Mouse (Mus musculus): Measurements from ENCODE around the gene Hoxd12. TPM values are rescaled to one million over a fixed set of nuclear protein-coding genes. Genes with fewer than 3 reads are reported as not detected.

Gene Hoxd12
- polyA plus RNA-seq, 1 experiment: not detected

- H3K4me1 ChIP-seq (ENCODE audit: control insufficient read depth): no peaks in the 10 kb centered on the region
Observed at GRCm38 (mm10) chr2:74726973-74727639, 52.3 kb downstream of the Hoxd12 start.

More at GRCm38 (mm10) chr2:74726973-74727639, 52.3 kb downstream of the Hoxd12 start:
- TF ChIP-seq GATA1 (IDR thresholded peaks at IDR 0.05; ENCODE audit: low read length) (no peak), TAL1 (IDR thresholded peaks at IDR 0.05; ENCODE audit: low read length) (no peak)
- Histone ChIP-seq H3K36me3 (ENCODE audit: control insufficient read depth) (no peaks in the 10 kb centered on the region), H3K9me3 (ENCODE audit: control insufficient read depth, low read length) (no peaks in the 10 kb centered on the region), H3K4me3 (replicated peaks) (no peak overlapping the region), H3K27me3 (ENCODE audit: control insufficient read depth) (peaks cover 99% of the 10 kb centered on the region)

Other genes with a start within 250 kb of the Hoxd12 start
- gene Lnpk, start 95.6 kb upstream of the Hoxd12 start, polyA plus RNA-seq (2012): 1.7 and 2.0 TPM in 2 replicates
- not detected in 2 replicates for gene Evx2, start 15.5 kb upstream of the Hoxd12 start, polyA plus RNA-seq (2012)
- gene Hoxd13, start 6.7 kb upstream of the Hoxd12 start, polyA plus RNA-seq (2012): not detected in 2 replicates
- not detected in 2 replicates for gene Hoxd11, start 4.5 kb downstream of the Hoxd12 start, polyA plus RNA-seq (2012)
- gene Hoxd10, start 16.9 kb downstream of the Hoxd12 start, polyA plus RNA-seq (2012): not detected in 2 replicates
- not detected in 2 replicates for gene Hoxd9, start 22.7 kb downstream of the Hoxd12 start, polyA plus RNA-seq (2012)
- gene Hoxd8, start 29.6 kb downstream of the Hoxd12 start, polyA plus RNA-seq (2012): not detected in 2 replicates
- not detected in 2 replicates for gene Hoxd3, start 36.9 kb downstream of the Hoxd12 start, polyA plus RNA-seq (2012)
- 0.06 TPM in 1 of 2 replicates, not detected in the other for gene Hoxd4, start 36.9 kb downstream of the Hoxd12 start, polyA plus RNA-seq (2012)
- not detected in 2 replicates for gene Gm28230, start 51.7 kb downstream of the Hoxd12 start, polyA plus RNA-seq (2012)
- gene Hoxd1, start 88.0 kb downstream of the Hoxd12 start, polyA plus RNA-seq (2012): not detected in 2 replicates
- 5.5 and 6.0 TPM in 2 replicates for gene Mtx2, start 150.8 kb downstream of the Hoxd12 start, polyA plus RNA-seq (2012)

All from erythroblast, embryonic 14.5 days (primary cell).